Mouse (Mus musculus) liver, embryonic 11.5 days (tissue): ENCODE results near the gene Galnt18. TPM values are rescaled to one million over a fixed set of nuclear protein-coding genes. Genes with fewer than 3 reads are reported as not detected.

ENCODE experiments used
- ATAC-seq: fragments of 200-750 bp; cut with Nextera tagmentation; replicated peaks from 2 replicates; pipeline ENCODE4 v1.8.0; 2017; ENCODE audit warnings: moderate number of reproducible peaks, mild to moderate bottlenecking, moderate TSS enrichment, moderate library complexity; ENCODE audit not compliant: low FRiP score
- DNase-seq: peaks from one replicate; pipeline ENCODE4 v3.0.0-alpha.2; 2017; ENCODE audit warnings: low spot score
- H3K27ac ChIP-seq: fragments of 300-500 bp; sonication (generic); 2 replicates; pipeline ENCODE4 v1.5.1; 2014; ENCODE audit warnings: mild to moderate bottlenecking, low read depth, low read length, control low read depth
- H3K27me3 ChIP-seq: fragments of 300-500 bp; sonication (generic); replicated peaks from 2 replicates; pipeline ENCODE4 v1.6.1; 2014; ENCODE audit warnings: low read length, mixed read lengths; ENCODE audit not compliant: control insufficient read depth, insufficient read depth
- H3K36me3 ChIP-seq: fragments of 300-500 bp; sonication (generic); 2 replicates; pipeline ENCODE4 v1.6.1; 2014; ENCODE audit warnings: mild to moderate bottlenecking, low read length, moderate library complexity, mixed read lengths; ENCODE audit not compliant: control insufficient read depth, insufficient read depth
- H3K4me1 ChIP-seq: fragments of 300-500 bp; sonication (generic); replicated peaks from 2 replicates; pipeline ENCODE4 v1.6.1; 2014; ENCODE audit warnings: low read length, mixed read lengths; ENCODE audit not compliant: control insufficient read depth, insufficient read depth
- H3K4me2 ChIP-seq: fragments of 300-500 bp; sonication (generic); 2 replicates; pipeline ENCODE4 v1.6.1; 2014; ENCODE audit warnings: mild to moderate bottlenecking, control low read depth, moderate library complexity
- H3K4me3 ChIP-seq: fragments of 300-500 bp; sonication (generic); 2 replicates; pipeline ENCODE4 v1.5.1; 2014; ENCODE audit warnings: low read depth, low read length, control low read depth
- H3K9ac ChIP-seq: fragments of 300-500 bp; sonication (generic); 2 replicates; pipeline ENCODE4 v1.6.1; 2014; ENCODE audit warnings: low read depth, low read length, control low read depth
- H3K9me3 ChIP-seq: fragments of 300-500 bp; sonication (generic); 2 replicates; pipeline ENCODE4 v1.6.1; 2016; ENCODE audit warnings: low read length, inconsistent platforms, mixed read lengths; ENCODE audit not compliant: control insufficient read depth
- WGBS: fragments of 180-500 bp; shearing (Covaris S2); extraction: QIAGEN DNeasy Blood & Tissue Kit; methylation state at CpG from one replicate; pipeline ENCODE4 v1.1.7; 2014; 5-methylcytosine and 5-hydroxymethylcytosine counted together
- polyA plus RNA-seq: library from polyadenylated mRNA; unstranded; fragments of >200 nt; fragmentation: Nextera tagmentation; extraction: Ambion mirVana; gene quantifications from 2 replicates; pipeline ENCODE4 v1.2.1, GENCODE M21; 2014

Galnt18 gene
- polyA plus RNA-seq, 1 experiment from 2014 or later = 3.1 TPM

- H3K27me3 ChIP-seq = no peaks in the 10 kb centered on the region
- no peaks in the 10 kb centered on the region for H3K9me3 ChIP-seq
- no peak overlapping the region for H3K4me3 ChIP-seq
- no peaks in the 10 kb centered on the region for H3K36me3 ChIP-seq
- ATAC-seq (no peak), DNase-seq (no peak)
- H3K9ac ChIP-seq = no peak overlapping the region
- WGBS = 80% methylated on average over 3 of the region's 3 CpGs
- no peak overlapping the region for H3K27ac ChIP-seq
- no peak overlapping the region for H3K4me2 ChIP-seq
- no peaks in the 10 kb centered on the region for H3K4me1 ChIP-seq
Measured at GRCm38 (mm10) chr7:111748571-111749071, 31.2 kb downstream of the Galnt18 start.

- Histone ChIP-seq H3K36me3 (no peaks in the 10 kb centered on the region), H3K4me3 (no peak overlapping the region), H3K27me3 (no peaks in the 10 kb centered on the region), H3K9ac (no peak overlapping the region), H3K4me1 (no peaks in the 10 kb centered on the region), H3K9me3 (no peaks in the 10 kb centered on the region), H3K4me2 (no peak overlapping the region), H3K27ac (no peak overlapping the region)
- no peak for ATAC-seq
- no peak for DNase-seq
Measured at GRCm38 (mm10) chr7:111744770-111745169, 35.0 kb downstream of the Galnt18 start.

GRCm38 (mm10) chr7:111741595-111741994 lies 38.2 kb downstream of the Galnt18 start:
- H3K36me3 ChIP-seq = no peaks in the 10 kb centered on the region
- 45% methylated on average over 2 of the region's 2 CpGs for WGBS
- ATAC-seq (no peak), DNase-seq (no peak)
- H3K4me3 ChIP-seq = no peak overlapping the region
- H3K4me2 ChIP-seq = no peak overlapping the region
- H3K4me1 ChIP-seq = peaks cover 3% of the 10 kb centered on the region
- H3K27ac ChIP-seq = no peak overlapping the region
- H3K27me3 ChIP-seq = 0 out of 2 replicates have a peak, but pooled peaks cover 2% of the 10 kb centered on the region
- no peak overlapping the region for H3K9ac ChIP-seq
- no peaks in the 10 kb centered on the region for H3K9me3 ChIP-seq

- no peaks in the 10 kb centered on the region for H3K9me3 ChIP-seq
- DNase-seq (no peak), ATAC-seq (no peak)
- H3K4me3 ChIP-seq = no peak overlapping the region
- no peak overlapping the region for H3K9ac ChIP-seq
- WGBS = 79% methylated on average over 6 of the region's 6 CpGs
- H3K36me3 ChIP-seq = no peaks in the 10 kb centered on the region
- H3K4me2 ChIP-seq = no peak overlapping the region
- 0 out of 2 replicates have a peak, but pooled peaks cover 2% of the 10 kb centered on the region for H3K27me3 ChIP-seq
- H3K4me1 ChIP-seq = peaks cover 3% of the 10 kb centered on the region
- no peak overlapping the region for H3K27ac ChIP-seq
Measured at GRCm38 (mm10) chr7:111740091-111740490, 39.7 kb downstream of the Galnt18 start.

GRCm38 (mm10) chr7:111739371-111739765 lies 40.4 kb downstream of the Galnt18 start:
- H3K27ac ChIP-seq = no peak overlapping the region

GRCm38 (mm10) chr7:111738456-111739370 lies 41.1 kb downstream of the Galnt18 start:
- DNase-seq (no peak), ATAC-seq (no peak)
- Histone ChIP-seq H3K27ac (no peak overlapping the region), H3K36me3 (no peaks in the 10 kb centered on the region), H3K9me3 (no peaks in the 10 kb centered on the region), H3K4me3 (no peak overlapping the region), H3K4me1 (peaks cover 3% of the 10 kb centered on the region), H3K27me3 (0 out of 2 replicates have a peak, but pooled peaks cover 2% of the 10 kb centered on the region), H3K9ac (no peak overlapping the region), H3K4me2 (no peak overlapping the region)
- 56% methylated on average over 10 of the region's 10 CpGs for WGBS

More at GRCm38 (mm10) chr7:111739371-111739765, 40.4 kb downstream of the Galnt18 start:
- Histone ChIP-seq H3K27me3 (0 out of 2 replicates have a peak, but pooled peaks cover 2% of the 10 kb centered on the region), H3K4me2 (no peak overlapping the region), H3K4me1 (peaks cover 3% of the 10 kb centered on the region), H3K9ac (no peak overlapping the region), H3K36me3 (no peaks in the 10 kb centered on the region), H3K9me3 (no peaks in the 10 kb centered on the region), H3K4me3 (no peak overlapping the region)
- ATAC-seq = no peak
- no peak for DNase-seq
- 62% methylated on average over 5 of the region's 5 CpGs for WGBS

- H3K9me3 ChIP-seq = no peaks in the 10 kb centered on the region
- no peak overlapping the region for H3K27ac ChIP-seq
- H3K27me3 ChIP-seq = 0 out of 2 replicates have a peak, but pooled peaks cover 2% of the 10 kb centered on the region
- peaks cover 3% of the 10 kb centered on the region for H3K4me1 ChIP-seq
- DNase-seq = no peak
- no peak overlapping the region for H3K4me3 ChIP-seq
- no peak for ATAC-seq
- no peak overlapping the region for H3K9ac ChIP-seq
- H3K4me2 ChIP-seq = no peak overlapping the region
- 46% methylated on average over 7 of the region's 7 CpGs for WGBS
- no peaks in the 10 kb centered on the region for H3K36me3 ChIP-seq
Measured at GRCm38 (mm10) chr7:111737426-111737825, 42.4 kb downstream of the Galnt18 start.

GRCm38 (mm10) chr7:111736365-111736764 lies 43.4 kb downstream of the Galnt18 start:
- Histone ChIP-seq H3K4me3 (no peak overlapping the region), H3K36me3 (no peaks in the 10 kb centered on the region), H3K9ac (no peak overlapping the region), H3K27ac (no peak overlapping the region), H3K4me1 (peaks cover 3% of the 10 kb centered on the region), H3K4me2 (no peak overlapping the region), H3K9me3 (no peaks in the 10 kb centered on the region), H3K27me3 (0 out of 2 replicates have a peak, but pooled peaks cover 2% of the 10 kb centered on the region)
- no peak for ATAC-seq
- no peak for DNase-seq
- WGBS = 50% methylated on average over 3 of the region's 3 CpGs
